Mouse (Mus musculus) hindbrain, embryonic 10.5 days (tissue): ENCODE results near the gene Cacna1e. TPM values are rescaled to one million over a fixed set of nuclear protein-coding genes. Genes with fewer than 3 reads are reported as not detected.

ENCODE experiments used
- DNase-seq: peaks from one replicate; pipeline ENCODE4 v3.0.0-alpha.2; 2017; ENCODE audit warnings: low spot score
- H3K27ac ChIP-seq: fragments of 300-500 bp; sonication (generic); 2 replicates; pipeline ENCODE4 v1.5.1; 2016; ENCODE audit warnings: mild to moderate bottlenecking, moderate library complexity
- H3K27me3 ChIP-seq: fragments of 300-500 bp; sonication (generic); 2 replicates; pipeline ENCODE4 v1.6.1; 2016; ENCODE audit warnings: mild to moderate bottlenecking; ENCODE audit not compliant: poor library complexity, insufficient read depth, severe bottlenecking
- H3K36me3 ChIP-seq: fragments of 300-500 bp; sonication (generic); 2 replicates; pipeline ENCODE4 v1.6.1; 2016; ENCODE audit warnings: mild to moderate bottlenecking, moderate library complexity
- H3K4me1 ChIP-seq: fragments of 300-500 bp; sonication (generic); replicated peaks from 2 replicates; pipeline ENCODE4 v1.6.1; 2016; ENCODE audit warnings: mild to moderate bottlenecking
- H3K4me3 ChIP-seq: fragments of 300-500 bp; sonication (generic); 2 replicates; pipeline ENCODE4 v1.5.1; 2016; ENCODE audit warnings: mild to moderate bottlenecking, moderate library complexity
- H3K9me3 ChIP-seq: fragments of 300-500 bp; sonication (generic); 2 replicates; pipeline ENCODE4 v1.6.1; 2016; ENCODE audit warnings: mild to moderate bottlenecking, moderate library complexity
- WGBS: fragments of 180-500 bp; shearing (Covaris S2); methylation state at CpG from one replicate; pipeline ENCODE4 v1.1.7; 2016; 5-methylcytosine and 5-hydroxymethylcytosine counted together
- polyA plus RNA-seq: library from polyadenylated mRNA; unstranded; fragments of >200 nt; fragmentation: Nextera tagmentation; extraction: Ambion mirVana; gene quantifications from 2 replicates; pipeline ENCODE4 v1.2.1, GENCODE M21; 2016

The Cacna1e gene
- polyA plus RNA-seq, 1 experiment from 2014 or later, result 1.8 TPM

DNA sequence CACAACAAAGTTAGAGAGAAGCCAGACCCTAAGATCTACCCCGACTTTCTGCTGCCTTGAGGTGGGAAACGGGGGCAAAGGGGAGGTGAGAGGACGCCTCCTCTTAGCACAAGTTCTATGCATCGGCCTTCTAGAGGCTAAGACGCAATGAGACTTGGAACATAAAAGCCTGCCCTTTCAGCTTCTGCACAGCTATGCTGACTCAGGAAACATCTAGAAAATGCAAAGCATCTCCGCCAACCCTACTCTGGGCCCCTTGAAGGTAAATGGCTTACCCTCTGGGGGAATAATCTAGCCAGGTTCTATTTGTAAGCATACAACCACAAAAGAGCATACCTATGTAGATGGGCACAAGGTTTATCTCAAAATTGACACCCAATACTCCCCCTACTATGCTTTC is 54.2 kb downstream of the Cacna1e start:
- 90% methylated on average over 6 of the region's 6 CpGs for whole genome bisulfite sequencing
- Histone ChIP-seq H3K4me3 (no peak overlapping the region), H3K9me3 (no peaks in the 10 kb centered on the region), H3K4me1 (peaks cover 14% of the 10 kb centered on the region), H3K27ac (no peak overlapping the region), H3K27me3 (no peaks in the 10 kb centered on the region), H3K36me3 (no peaks in the 10 kb centered on the region)
- DNase-seq, result no peak

DNA sequence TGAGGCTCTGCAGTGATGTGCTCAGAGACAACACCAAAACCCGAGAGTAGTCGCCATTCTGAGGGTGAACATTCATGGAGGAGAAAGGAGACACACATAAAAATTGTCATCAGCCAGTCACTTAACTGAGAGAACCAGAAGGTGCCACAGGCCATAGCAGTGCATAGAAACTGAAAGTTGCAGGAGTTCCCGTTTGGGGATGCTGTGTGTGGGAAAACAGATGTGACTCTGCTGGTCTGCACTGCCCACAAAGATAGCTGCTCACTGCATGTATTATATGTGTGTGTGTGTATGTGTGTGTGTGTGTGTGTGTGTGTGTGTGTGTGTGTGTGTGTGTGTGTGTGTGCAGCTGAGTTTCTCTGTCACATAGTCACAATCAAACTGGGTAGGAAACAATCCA is 61.2 kb downstream of the Cacna1e start:
- no peak for DNase-seq
- H3K4me3 ChIP-seq, result no peak overlapping the region
- no peaks in the 10 kb centered on the region for H3K27me3 ChIP-seq
- H3K36me3 ChIP-seq, result no peaks in the 10 kb centered on the region
- no peak overlapping the region for H3K27ac ChIP-seq
- no peaks in the 10 kb centered on the region for H3K9me3 ChIP-seq
- WGBS, result 72% methylated on average over 3 of the region's 3 CpGs
- peaks cover 4% of the 10 kb centered on the region; the same call in 1 of the 2 replicates for H3K4me1 ChIP-seq

DNA sequence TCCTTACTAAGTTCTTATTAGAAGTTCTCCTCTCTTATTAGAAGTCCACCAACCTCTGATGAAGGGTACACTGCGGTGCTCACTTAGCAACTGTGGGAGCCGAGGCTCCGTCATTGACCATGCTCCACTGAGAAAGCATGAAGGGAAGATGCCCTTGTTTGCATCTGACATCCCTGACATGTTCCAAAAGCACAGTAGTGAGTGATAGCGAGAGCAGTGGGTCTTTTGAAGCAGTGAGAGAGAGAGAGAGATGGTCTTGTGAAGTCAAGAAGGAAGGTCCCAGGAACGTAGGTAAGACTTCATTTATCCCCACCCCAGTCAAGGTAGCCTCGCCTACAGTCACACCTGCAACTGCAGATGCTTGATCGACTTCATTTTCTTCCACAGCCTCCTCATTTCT is 63.9 kb downstream of the Cacna1e start:
- H3K4me1 ChIP-seq, result peaks cover 7% of the 10 kb centered on the region; the same call in 1 of the 2 replicates
- no peak overlapping the region for H3K27ac ChIP-seq
- no peaks in the 10 kb centered on the region for H3K36me3 ChIP-seq
- H3K4me3 ChIP-seq, result no peak overlapping the region
- WGBS, result 89% methylated on average over 7 of the region's 7 CpGs
- no peaks in the 10 kb centered on the region for H3K9me3 ChIP-seq
- no peak for DNase-seq
- no peaks in the 10 kb centered on the region for H3K27me3 ChIP-seq

DNA sequence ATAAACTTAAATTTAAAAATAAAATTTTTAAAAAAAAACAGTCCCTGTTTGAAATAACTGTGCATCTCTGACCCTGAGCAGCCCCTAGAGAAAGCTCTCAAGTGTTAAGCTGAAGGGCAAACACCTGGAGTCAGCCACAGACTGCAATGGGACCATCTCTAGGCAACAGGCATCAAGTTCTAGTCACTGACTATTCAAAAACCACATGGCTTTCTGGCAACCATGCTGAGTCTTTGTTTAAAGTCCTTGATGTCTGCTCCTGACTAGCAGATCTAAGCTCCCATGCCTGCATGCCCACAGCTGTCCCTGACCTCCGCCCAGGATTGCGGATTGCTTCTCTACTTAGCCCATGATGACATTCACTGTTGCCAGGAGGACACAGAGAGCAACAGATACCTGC is 64.3 kb downstream of the Cacna1e start:
- no peaks in the 10 kb centered on the region for H3K9me3 ChIP-seq
- no peak for DNase-seq
- H3K36me3 ChIP-seq, result no peaks in the 10 kb centered on the region
- no peak overlapping the region for H3K4me3 ChIP-seq
- H3K4me1 ChIP-seq, result peaks cover 7% of the 10 kb centered on the region; the same call in 1 of the 2 replicates
- no peak overlapping the region for H3K27ac ChIP-seq
- H3K27me3 ChIP-seq, result no peaks in the 10 kb centered on the region
- WGBS, result 62% methylated on average over 2 of the region's 2 CpGs

DNA sequence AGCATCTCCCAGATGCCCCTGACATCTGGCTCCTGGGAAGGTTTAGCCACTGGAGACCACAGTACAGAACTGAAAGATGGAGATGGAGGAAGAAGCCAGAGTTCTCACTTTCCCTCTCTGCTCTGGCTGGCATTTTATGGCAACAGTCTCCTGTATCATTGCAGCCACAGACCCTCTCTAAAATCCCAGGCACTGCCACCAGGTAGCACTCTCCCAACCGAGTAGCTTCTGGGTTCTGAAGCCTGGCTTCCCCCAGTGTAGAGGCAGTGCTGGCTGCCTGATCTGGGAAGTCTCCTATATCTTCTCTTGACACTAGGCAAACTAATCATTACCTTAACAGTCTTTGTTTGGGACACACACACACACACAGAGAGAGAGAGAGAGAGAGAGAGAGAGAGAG is 65.6 kb downstream of the Cacna1e start:
- Histone ChIP-seq H3K36me3 (no peaks in the 10 kb centered on the region), H3K4me1 (peaks cover 7% of the 10 kb centered on the region; the same call in 1 of the 2 replicates), H3K27ac (no peak overlapping the region), H3K4me3 (no peak overlapping the region), H3K27me3 (no peaks in the 10 kb centered on the region), H3K9me3 (no peaks in the 10 kb centered on the region)
- DNase-seq, result no peak
- 47% methylated on average over 1 of the region's 1 CpGs for WGBS

DNA sequence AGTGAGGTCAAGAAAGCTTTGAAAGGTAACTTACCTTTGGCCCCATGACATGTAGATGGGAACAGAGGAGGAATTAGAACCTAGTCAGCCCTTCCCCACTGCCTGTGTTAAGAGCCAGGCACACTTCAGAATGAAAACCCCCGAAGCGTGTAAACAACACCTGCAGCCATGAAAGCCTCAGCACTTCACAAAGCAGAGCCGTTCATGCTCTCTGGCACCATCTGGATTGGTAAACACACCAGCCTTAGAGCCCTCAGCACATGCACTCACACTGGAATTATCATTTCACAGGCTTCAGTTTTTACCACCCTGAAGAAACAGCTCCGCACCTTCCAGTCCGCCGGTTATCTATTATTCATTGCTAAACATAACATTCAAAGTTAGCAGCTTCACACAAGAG is 67.5 kb downstream of the Cacna1e start:
- Histone ChIP-seq H3K27ac (no peak overlapping the region), H3K27me3 (no peaks in the 10 kb centered on the region), H3K4me1 (peaks cover 3% of the 10 kb centered on the region; the same call in 1 of the 2 replicates), H3K36me3 (no peaks in the 10 kb centered on the region), H3K4me3 (no peak overlapping the region), H3K9me3 (no peaks in the 10 kb centered on the region)
- 78% methylated on average over 6 of the region's 6 CpGs for WGBS
- no peak for DNase-seq

DNA sequence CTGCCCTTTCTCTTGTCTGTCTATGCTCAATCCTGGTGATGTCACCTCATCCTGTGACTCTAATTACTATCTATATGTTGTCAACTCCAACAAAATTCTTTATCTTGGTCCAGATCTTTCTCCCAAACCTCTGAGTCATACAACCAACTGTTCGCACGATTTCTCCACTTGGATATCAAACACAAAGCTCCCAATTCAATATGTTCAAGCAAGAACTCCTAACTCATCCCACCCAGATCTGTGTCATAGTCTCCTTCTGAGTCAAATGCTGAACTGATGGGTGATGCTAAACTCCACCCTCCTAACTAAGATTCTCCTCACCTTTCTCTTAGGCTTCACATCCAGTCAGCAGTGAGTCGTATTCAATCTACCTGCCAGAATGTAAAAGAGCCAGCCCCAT is 68.0 kb downstream of the Cacna1e start:
- no peak overlapping the region for H3K27ac ChIP-seq
- no peak overlapping the region for H3K4me3 ChIP-seq
- H3K4me1 ChIP-seq, result peaks cover 3% of the 10 kb centered on the region; the same call in 1 of the 2 replicates
- H3K27me3 ChIP-seq, result no peaks in the 10 kb centered on the region
- H3K9me3 ChIP-seq, result no peaks in the 10 kb centered on the region
- WGBS, result 93% methylated on average over 3 of the region's 3 CpGs
- no peak for DNase-seq
- no peaks in the 10 kb centered on the region for H3K36me3 ChIP-seq

DNA sequence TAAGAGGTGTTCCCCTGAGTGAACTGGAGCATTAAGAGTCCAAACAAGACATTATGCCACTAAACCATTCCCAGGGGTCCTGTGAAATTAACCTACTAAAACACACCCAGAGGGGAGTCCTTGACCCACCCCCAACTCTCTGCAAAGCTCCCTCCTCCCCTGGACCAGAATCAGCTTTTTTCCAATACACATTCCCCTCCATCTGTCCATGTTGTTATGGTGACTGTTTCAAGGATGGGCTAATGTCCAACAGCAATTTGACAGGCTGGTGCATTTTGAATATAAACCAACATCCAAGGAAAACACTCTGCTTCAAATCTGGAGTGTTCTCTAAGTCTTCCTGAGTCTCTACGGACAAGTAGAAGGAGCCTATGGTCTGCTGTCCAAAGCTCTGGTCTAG is 78.6 kb downstream of the Cacna1e start:
- Histone ChIP-seq H3K27me3 (no peaks in the 10 kb centered on the region), H3K4me3 (no peak overlapping the region), H3K4me1 (0 out of 2 replicates have a peak, but pooled peaks cover 6% of the 10 kb centered on the region), H3K27ac (no peak overlapping the region), H3K9me3 (no peaks in the 10 kb centered on the region), H3K36me3 (no peaks in the 10 kb centered on the region)
- no peak for DNase-seq
- WGBS, result 79% methylated on average over 1 of the region's 1 CpGs

DNA sequence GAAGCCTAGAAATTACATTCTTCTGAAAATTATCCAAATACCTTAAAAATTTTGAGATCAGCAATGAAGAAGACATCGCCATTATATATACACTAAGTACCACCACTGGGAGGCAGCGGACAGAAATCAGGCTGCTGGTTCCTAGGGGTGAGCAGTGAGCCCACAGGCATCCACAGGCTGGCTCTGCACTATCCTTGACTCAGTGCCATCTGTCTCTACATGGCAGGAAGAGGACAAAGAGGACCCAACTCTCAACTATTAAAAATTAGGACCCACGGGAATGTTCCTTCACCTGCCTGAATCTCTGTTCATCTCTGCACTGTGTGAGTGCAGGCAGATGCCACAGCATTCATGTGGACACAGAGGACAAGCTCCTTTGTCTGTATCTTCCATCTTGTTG is 79.3 kb downstream of the Cacna1e start:
- Histone ChIP-seq H3K36me3 (no peaks in the 10 kb centered on the region), H3K27me3 (no peaks in the 10 kb centered on the region), H3K9me3 (no peaks in the 10 kb centered on the region), H3K4me3 (no peak overlapping the region), H3K27ac (no peak overlapping the region), H3K4me1 (0 out of 2 replicates have a peak, but pooled peaks cover 6% of the 10 kb centered on the region)
- WGBS, result 93% methylated on average over 3 of the region's 3 CpGs
- no peak for DNase-seq

DNA sequence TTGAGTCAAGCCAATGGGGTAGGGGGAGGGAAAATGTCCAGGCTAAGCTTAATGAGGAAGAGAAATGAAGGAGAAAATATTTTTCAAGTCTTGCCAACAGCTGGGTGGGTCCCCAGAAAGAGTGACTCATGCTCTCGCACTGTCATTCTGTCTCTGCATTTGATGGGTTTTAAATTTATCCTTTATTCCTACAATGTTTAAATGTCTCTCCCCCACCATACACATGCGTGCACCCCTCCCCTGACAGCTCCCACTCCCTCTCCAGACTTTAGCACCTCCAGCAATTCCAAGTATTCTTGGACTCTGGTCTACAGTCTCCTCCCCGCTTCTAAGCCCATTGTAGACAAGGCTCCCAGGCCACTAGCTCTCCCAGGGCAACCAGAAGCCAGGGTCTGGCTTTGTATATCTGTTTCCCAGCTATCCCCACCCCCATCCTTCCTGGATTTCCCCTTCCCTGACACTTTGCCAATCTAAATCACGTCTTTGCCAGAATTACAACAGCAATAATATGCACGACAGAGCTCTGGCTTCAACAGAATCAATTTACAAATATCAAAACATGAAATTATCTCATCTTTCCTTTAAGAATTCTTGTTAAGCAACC is 81.9 kb downstream of the Cacna1e start:
- H3K36me3 ChIP-seq, result no peaks in the 10 kb centered on the region
- no peak overlapping the region for H3K27ac ChIP-seq
- DNase-seq, result no peak
- WGBS, result 80% methylated on average over 5 of the region's 5 CpGs
- no peak overlapping the region for H3K4me3 ChIP-seq
- H3K27me3 ChIP-seq, result no peaks in the 10 kb centered on the region
- H3K4me1 ChIP-seq, result peaks cover 11% of the 10 kb centered on the region
- H3K9me3 ChIP-seq, result no peaks in the 10 kb centered on the region

DNA sequence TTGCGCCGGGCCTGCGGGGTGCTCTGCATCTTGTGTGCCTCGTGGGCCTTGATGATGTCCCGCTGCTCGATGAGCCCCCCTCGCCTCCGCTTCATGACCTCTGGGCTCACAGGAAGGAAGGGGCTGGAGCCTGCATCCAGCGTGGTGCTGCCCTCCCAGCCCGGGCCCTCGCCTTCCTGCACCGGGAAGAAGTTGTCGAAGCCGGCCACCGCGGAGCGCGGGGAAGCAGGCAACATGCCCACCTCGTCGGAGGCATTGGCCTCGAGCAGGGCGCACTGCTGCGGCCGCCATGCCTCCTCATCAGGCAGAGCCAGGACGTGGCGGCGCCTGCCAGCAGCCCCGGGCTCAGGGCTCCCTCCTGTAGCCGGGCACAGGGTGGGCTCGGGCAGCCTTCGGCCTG is 85.0 kb downstream of the Cacna1e start:
- H3K9me3 ChIP-seq, result no peaks in the 10 kb centered on the region
- no peak overlapping the region for H3K4me3 ChIP-seq
- WGBS, result 84% methylated on average over 31 of the region's 31 CpGs
- no peak overlapping the region for H3K27ac ChIP-seq
- no peaks in the 10 kb centered on the region for H3K27me3 ChIP-seq
- H3K4me1 ChIP-seq, result peaks cover 7% of the 10 kb centered on the region
- no peaks in the 10 kb centered on the region for H3K36me3 ChIP-seq
- DNase-seq, result no peak

DNA sequence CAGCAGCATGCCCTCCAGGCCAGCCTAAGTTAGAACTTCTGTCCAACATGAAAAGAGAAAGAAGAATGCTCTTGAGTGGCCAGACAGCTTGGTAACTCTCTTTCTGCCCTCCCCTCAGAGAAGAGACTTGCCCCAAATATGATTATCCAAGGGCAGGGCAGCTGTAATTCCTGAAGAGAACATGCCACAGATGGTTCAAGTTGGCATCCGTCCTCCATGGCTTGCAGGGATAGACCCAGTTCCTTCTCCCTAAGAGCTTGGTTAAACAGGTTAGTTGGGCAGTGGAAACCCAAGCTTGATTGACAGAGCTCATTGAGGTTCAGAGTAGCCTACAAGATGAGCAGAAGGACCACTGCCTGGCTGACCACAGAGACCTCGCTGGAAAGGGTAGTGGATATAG is 85.5 kb downstream of the Cacna1e start:
- no peak overlapping the region for H3K4me3 ChIP-seq
- peaks cover 7% of the 10 kb centered on the region for H3K4me1 ChIP-seq
- no peaks in the 10 kb centered on the region for H3K36me3 ChIP-seq
- WGBS, result 75% methylated on average over 2 of the region's 2 CpGs
- no peak for DNase-seq
- H3K27ac ChIP-seq, result no peak overlapping the region
- no peaks in the 10 kb centered on the region for H3K9me3 ChIP-seq
- H3K27me3 ChIP-seq, result no peaks in the 10 kb centered on the region

DNA sequence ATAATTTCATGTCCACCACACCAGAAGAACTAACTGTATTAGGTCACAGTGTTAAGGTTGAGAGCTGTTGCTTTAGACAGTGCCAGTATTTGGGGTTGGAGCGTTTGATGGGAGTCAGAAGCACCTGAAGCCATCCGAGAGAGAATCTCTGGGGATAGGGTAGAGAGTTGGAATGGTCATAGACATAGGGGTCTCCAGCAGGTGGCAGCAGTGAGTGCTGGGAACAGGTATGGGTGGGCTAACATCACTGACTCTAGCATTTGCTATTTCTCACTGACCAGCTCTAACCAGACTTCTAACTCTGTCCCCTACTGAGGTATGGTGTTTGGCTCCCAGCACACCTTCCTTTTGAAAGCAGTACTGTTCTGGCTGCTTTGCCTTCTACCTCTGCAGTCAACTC is 87.6 kb downstream of the Cacna1e start:
- WGBS, result 64% methylated on average over 2 of the region's 2 CpGs

DNA sequence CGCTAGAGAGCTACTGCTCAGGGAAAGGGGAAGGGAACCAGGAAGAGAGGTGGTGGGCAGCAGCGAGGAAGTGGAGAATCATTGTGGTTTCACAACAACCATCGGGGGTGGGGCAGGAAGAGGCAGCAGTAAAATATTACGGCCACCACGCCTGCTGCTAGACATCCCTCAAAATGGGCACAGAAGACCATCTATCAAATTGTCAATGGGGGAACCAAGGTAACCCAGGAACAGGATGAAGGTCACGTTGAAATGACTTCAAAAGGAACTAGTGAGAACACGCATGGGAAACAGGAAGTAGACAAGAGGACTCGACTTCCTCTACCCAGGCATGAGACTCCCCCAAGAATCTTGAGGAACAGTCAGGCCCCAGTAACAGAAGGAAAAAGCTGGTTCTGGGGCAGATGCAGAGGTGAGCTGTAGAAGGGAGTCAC is 89.8 kb downstream of the Cacna1e start:
- 86% methylated on average over 8 of the region's 8 CpGs for WGBS
- Histone ChIP-seq H3K36me3 (no peaks in the 10 kb centered on the region), H3K27me3 (no peaks in the 10 kb centered on the region), H3K27ac (no peak overlapping the region), H3K4me3 (no peak overlapping the region), H3K9me3 (no peaks in the 10 kb centered on the region), H3K4me1 (peaks cover 10% of the 10 kb centered on the region)
- DNase-seq, result no peak

More for the DNA sequence above, 87.6 kb downstream of the Cacna1e start:
- H3K27ac ChIP-seq, result no peak overlapping the region
- no peaks in the 10 kb centered on the region for H3K9me3 ChIP-seq
- no peaks in the 10 kb centered on the region for H3K36me3 ChIP-seq
- no peaks in the 10 kb centered on the region for H3K27me3 ChIP-seq
- peaks cover 10% of the 10 kb centered on the region for H3K4me1 ChIP-seq
- DNase-seq, result peak; percentile 41
- no peak overlapping the region for H3K4me3 ChIP-seq
